Mouse (Mus musculus) limb, embryonic 13.5 days (tissue): ENCODE data around the gene Ugt3a2. TPM values are rescaled to one million over a fixed set of nuclear protein-coding genes. Genes with fewer than 3 reads are reported as not detected.

ENCODE experiments used
- polyA plus RNA-seq: library from polyadenylated mRNA; unstranded; fragments of >200 nt; fragmentation: Nextera tagmentation; extraction: Ambion mirVana; gene quantifications from 2 replicates; pipeline ENCODE4 v1.2.1, GENCODE M21; 2015

Ugt3a2 gene
- polyA plus RNA-seq, 1 experiment from 2014 or later: not detected

Other genes starting within 250 kb of the Ugt3a2 start
- 2.5 and 2.8 TPM in 2 replicates for gene Lmbrd2, start 195.0 kb upstream of the Ugt3a2 start, polyA plus RNA-seq
- 99.9 and 107 TPM in 2 replicates for gene Skp2, start 180.1 kb upstream of the Ugt3a2 start, polyA plus RNA-seq
- not detected in 2 replicates for gene Ugt3a1, start 58.7 kb upstream of the Ugt3a2 start, polyA plus RNA-seq
- 0.97 and 1.2 TPM in 2 replicates for gene Capsl, start 100.5 kb downstream of the Ugt3a2 start, polyA plus RNA-seq
- 0.14 TPM in 1 of 2 replicates, not detected in the other for gene Il7r, start 194.6 kb downstream of the Ugt3a2 start, polyA plus RNA-seq